Mouse (Mus musculus): Measurements from ENCODE around the gene Sez6l. TPM values are rescaled to one million over a fixed set of nuclear protein-coding genes. Genes with fewer than 3 reads are reported as not detected.
"Not testable (repeated sequence)": the region's sequence is repeated elsewhere in the genome, so short reads cannot be mapped to it uniquely, and the experiment has no call there.

Gene Sez6l
- polyA plus RNA-seq, 1 experiment from 2014 or later = 0.01 TPM

- H3K36me3 ChIP-seq (ENCODE audit: control insufficient read depth, insufficient read depth) = no peaks in the 10 kb centered on the region
- H3K4me2 ChIP-seq (ENCODE audit: low read depth, low read length) = no peak overlapping the region
- no peaks in the 10 kb centered on the region for H3K4me1 ChIP-seq (ENCODE audit: control insufficient read depth, low read depth, low read length)
- no peaks in the 10 kb centered on the region for H3K9me3 ChIP-seq (replicated peaks; ENCODE audit: control insufficient read depth, low read length)
- ATAC-seq (ENCODE audit: low read depth) = no peak
- peaks cover 5% of the 10 kb centered on the region for H3K27me3 ChIP-seq (ENCODE audit: control insufficient read depth, insufficient read depth, low read depth, low read length)
- no peak overlapping the region for H3K4me3 ChIP-seq (ENCODE audit: low read depth, low read length)
- WGBS (ENCODE audit: insufficient replicate concordance) = 39% methylated on average over 2 of the region's 2 CpGs
- H3K9ac ChIP-seq (ENCODE audit: low read depth, low read length) = no peak overlapping the region
- H3K27ac ChIP-seq (ENCODE audit: low read length) = no peak overlapping the region
Observed at GRCm38 (mm10) chr5:112427283-112427682, 149.7 kb downstream of the Sez6l start.

DNA sequence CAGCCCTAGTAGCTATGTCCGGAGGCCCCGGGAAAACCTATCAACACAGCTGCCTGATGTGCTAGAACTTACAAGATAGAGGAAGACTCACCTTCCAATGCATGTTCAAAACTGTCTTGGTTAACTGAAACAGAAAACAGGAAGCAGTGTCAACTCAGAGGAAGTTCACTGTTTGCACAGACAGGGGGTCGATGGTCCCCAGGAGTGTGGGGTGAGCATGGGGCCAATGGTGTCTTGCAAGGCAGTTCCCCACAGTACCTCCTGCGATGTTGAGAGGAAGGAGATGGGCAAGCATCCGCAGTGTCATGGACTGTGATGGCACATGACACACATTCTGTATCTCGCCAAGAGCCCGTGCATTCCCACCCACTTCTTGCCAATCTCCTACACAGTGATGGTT is 150.3 kb downstream of the Sez6l start:
- WGBS (ENCODE audit: insufficient replicate concordance) = 35% methylated on average over 7 of the region's 7 CpGs
- no peak for ATAC-seq (ENCODE audit: low read depth)
- Histone ChIP-seq H3K9ac (ENCODE audit: low read depth, low read length) (no peak overlapping the region), H3K4me3 (ENCODE audit: low read depth, low read length) (no peak overlapping the region), H3K9me3 (replicated peaks; ENCODE audit: control insufficient read depth, low read length) (no peaks in the 10 kb centered on the region), H3K27ac (ENCODE audit: low read length) (no peak overlapping the region), H3K4me2 (ENCODE audit: low read depth, low read length) (no peak overlapping the region), H3K4me1 (ENCODE audit: control insufficient read depth, low read depth, low read length) (no peaks in the 10 kb centered on the region), H3K36me3 (ENCODE audit: control insufficient read depth, insufficient read depth) (no peaks in the 10 kb centered on the region), H3K27me3 (ENCODE audit: control insufficient read depth, insufficient read depth, low read depth, low read length) (peaks cover 5% of the 10 kb centered on the region)

DNA sequence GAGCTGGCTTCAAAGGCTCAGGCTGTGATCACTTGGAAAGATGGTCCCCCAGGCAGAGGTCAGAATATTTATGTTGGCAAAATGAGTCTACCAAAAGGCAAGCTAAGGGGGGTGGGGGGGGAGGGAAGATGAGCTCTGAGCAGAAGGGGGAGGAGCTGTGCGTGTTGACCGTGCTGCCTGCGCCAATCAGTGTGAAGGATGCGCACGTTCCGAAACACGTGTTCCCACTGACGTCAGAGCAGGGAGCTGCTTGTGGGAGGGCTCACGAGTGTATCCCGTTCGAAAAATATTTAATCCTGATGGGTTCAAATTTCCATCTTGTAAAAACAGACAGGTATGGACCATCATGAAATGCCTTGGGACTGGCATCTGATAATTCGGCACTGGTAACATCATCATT is 157.4 kb downstream of the Sez6l start:
- 29% methylated on average over 12 of the region's 12 CpGs for WGBS (ENCODE audit: insufficient replicate concordance)
- no peak for ATAC-seq (ENCODE audit: low read depth)
- H3K4me1 ChIP-seq (ENCODE audit: control insufficient read depth, low read depth, low read length) = no peaks in the 10 kb centered on the region
- no peak overlapping the region for H3K4me3 ChIP-seq (ENCODE audit: low read depth, low read length)
- no peaks in the 10 kb centered on the region for H3K9me3 ChIP-seq (replicated peaks; ENCODE audit: control insufficient read depth, low read length)
- H3K27me3 ChIP-seq (ENCODE audit: control insufficient read depth, insufficient read depth, low read depth, low read length) = no peaks in the 10 kb centered on the region; the same call in 1 of the 2 replicates
- H3K4me2 ChIP-seq (ENCODE audit: low read depth, low read length) = no peak overlapping the region
- H3K27ac ChIP-seq (ENCODE audit: low read length) = no peak overlapping the region
- no peaks in the 10 kb centered on the region for H3K36me3 ChIP-seq (ENCODE audit: control insufficient read depth, insufficient read depth)
- no peak overlapping the region for H3K9ac ChIP-seq (ENCODE audit: low read depth, low read length)

DNA sequence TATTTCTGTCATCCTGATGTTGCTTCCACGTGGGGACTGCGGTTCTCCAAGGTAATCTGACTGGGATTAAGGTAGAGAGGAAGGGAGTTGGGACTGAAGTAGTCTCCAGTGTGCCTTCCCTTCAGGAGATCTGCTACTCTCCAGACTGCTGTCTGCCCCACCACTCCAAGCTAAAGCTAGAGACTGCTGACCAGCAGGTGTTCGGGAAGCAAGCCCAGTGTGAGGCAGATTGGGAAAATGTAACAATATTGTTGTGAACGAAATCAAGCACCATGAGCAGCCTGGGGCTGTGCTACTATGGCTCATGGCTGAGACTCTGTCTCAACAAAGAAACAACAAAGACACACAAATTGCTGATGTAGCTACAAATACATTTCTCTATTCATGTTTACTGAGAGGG is 159.0 kb downstream of the Sez6l start:
- Histone ChIP-seq H3K27ac (ENCODE audit: low read length) (no peak overlapping the region), H3K4me1 (ENCODE audit: control insufficient read depth, low read depth, low read length) (no peaks in the 10 kb centered on the region), H3K4me3 (ENCODE audit: low read depth, low read length) (no peak overlapping the region), H3K36me3 (ENCODE audit: control insufficient read depth, insufficient read depth) (no peaks in the 10 kb centered on the region), H3K4me2 (ENCODE audit: low read depth, low read length) (no peak overlapping the region), H3K27me3 (ENCODE audit: control insufficient read depth, insufficient read depth, low read depth, low read length) (no peaks in the 10 kb centered on the region; the same call in 1 of the 2 replicates), H3K9ac (ENCODE audit: low read depth, low read length) (no peak overlapping the region), H3K9me3 (replicated peaks; ENCODE audit: control insufficient read depth, low read length) (no peaks in the 10 kb centered on the region)
- no peak for ATAC-seq (ENCODE audit: low read depth)
- 43% methylated on average over 4 of the region's 4 CpGs for WGBS (ENCODE audit: insufficient replicate concordance)

- WGBS (ENCODE audit: insufficient replicate concordance) = 59% methylated on average over 5 of the region's 5 CpGs
- no peak overlapping the region for H3K27ac ChIP-seq (ENCODE audit: low read length)
- no peak overlapping the region for H3K9ac ChIP-seq (ENCODE audit: low read depth, low read length)
- no peaks in the 10 kb centered on the region for H3K36me3 ChIP-seq (ENCODE audit: control insufficient read depth, insufficient read depth)
- no peak overlapping the region for H3K4me3 ChIP-seq (ENCODE audit: low read depth, low read length)
- H3K27me3 ChIP-seq (ENCODE audit: control insufficient read depth, insufficient read depth, low read depth, low read length) = no peaks in the 10 kb centered on the region; the same call in 1 of the 2 replicates
- no peak overlapping the region for H3K4me2 ChIP-seq (ENCODE audit: low read depth, low read length)
- no peaks in the 10 kb centered on the region; the same call in 1 of the 2 replicates for H3K9me3 ChIP-seq (replicated peaks; ENCODE audit: control insufficient read depth, low read length)
- H3K4me1 ChIP-seq (ENCODE audit: control insufficient read depth, low read depth, low read length) = no peaks in the 10 kb centered on the region
- ATAC-seq (ENCODE audit: low read depth) = no peak
Observed at GRCm38 (mm10) chr5:112416673-112417072, 160.3 kb downstream of the Sez6l start.

- H3K4me2 ChIP-seq (ENCODE audit: low read depth, low read length); H3K4me1 ChIP-seq (ENCODE audit: control insufficient read depth, low read depth, low read length); H3K9ac ChIP-seq (ENCODE audit: low read depth, low read length); H3K9me3 ChIP-seq (replicated peaks; ENCODE audit: control insufficient read depth, low read length); H3K27ac ChIP-seq (ENCODE audit: low read length); H3K27me3 ChIP-seq (ENCODE audit: control insufficient read depth, insufficient read depth, low read depth, low read length); H3K36me3 ChIP-seq (ENCODE audit: control insufficient read depth, insufficient read depth); H3K4me3 ChIP-seq (ENCODE audit: low read depth, low read length); ATAC-seq (ENCODE audit: low read depth): not testable (repeated sequence)
- WGBS (ENCODE audit: insufficient replicate concordance) = 57% methylated on average over 4 of the region's 4 CpGs
Observed at GRCm38 (mm10) chr5:112412781-112413180, 164.2 kb downstream of the Sez6l start.

GRCm38 (mm10) chr5:112411514-112412335 is 165.3 kb downstream of the Sez6l start:
- no peaks in the 10 kb centered on the region; the same call in 1 of the 2 replicates for H3K9me3 ChIP-seq (replicated peaks; ENCODE audit: control insufficient read depth, low read length)

GRCm38 (mm10) chr5:112411072-112411471 is 165.9 kb downstream of the Sez6l start:
- Histone ChIP-seq H3K36me3 (ENCODE audit: control insufficient read depth, insufficient read depth) (no peaks in the 10 kb centered on the region), H3K4me2 (ENCODE audit: low read depth, low read length) (no peak overlapping the region), H3K9ac (ENCODE audit: low read depth, low read length) (no peak overlapping the region), H3K9me3 (replicated peaks; ENCODE audit: control insufficient read depth, low read length) (no peaks in the 10 kb centered on the region; the same call in 1 of the 2 replicates), H3K27ac (ENCODE audit: low read length) (no peak overlapping the region), H3K27me3 (ENCODE audit: control insufficient read depth, insufficient read depth, low read depth, low read length) (no peaks in the 10 kb centered on the region; the same call in 1 of the 2 replicates), H3K4me3 (ENCODE audit: low read depth, low read length) (no peak overlapping the region), H3K4me1 (ENCODE audit: control insufficient read depth, low read depth, low read length) (no peaks in the 10 kb centered on the region)
- ATAC-seq (ENCODE audit: low read depth) = no peak
- 39% methylated on average over 11 of the region's 11 CpGs for WGBS (ENCODE audit: insufficient replicate concordance)

More at GRCm38 (mm10) chr5:112411514-112412335, 165.3 kb downstream of the Sez6l start:
- no peak overlapping the region for H3K9ac ChIP-seq (ENCODE audit: low read depth, low read length)
- no peaks in the 10 kb centered on the region; the same call in 1 of the 2 replicates for H3K27me3 ChIP-seq (ENCODE audit: control insufficient read depth, insufficient read depth, low read depth, low read length)
- H3K4me1 ChIP-seq (ENCODE audit: control insufficient read depth, low read depth, low read length) = no peaks in the 10 kb centered on the region
- H3K36me3 ChIP-seq (ENCODE audit: control insufficient read depth, insufficient read depth) = no peaks in the 10 kb centered on the region
- no peak for ATAC-seq (ENCODE audit: low read depth)
- no peak overlapping the region for H3K27ac ChIP-seq (ENCODE audit: low read length)
- no peak overlapping the region for H3K4me2 ChIP-seq (ENCODE audit: low read depth, low read length)
- H3K4me3 ChIP-seq (ENCODE audit: low read depth, low read length) = no peak overlapping the region
- WGBS (ENCODE audit: insufficient replicate concordance) = 16% methylated on average over 19 of the region's 19 CpGs

DNA sequence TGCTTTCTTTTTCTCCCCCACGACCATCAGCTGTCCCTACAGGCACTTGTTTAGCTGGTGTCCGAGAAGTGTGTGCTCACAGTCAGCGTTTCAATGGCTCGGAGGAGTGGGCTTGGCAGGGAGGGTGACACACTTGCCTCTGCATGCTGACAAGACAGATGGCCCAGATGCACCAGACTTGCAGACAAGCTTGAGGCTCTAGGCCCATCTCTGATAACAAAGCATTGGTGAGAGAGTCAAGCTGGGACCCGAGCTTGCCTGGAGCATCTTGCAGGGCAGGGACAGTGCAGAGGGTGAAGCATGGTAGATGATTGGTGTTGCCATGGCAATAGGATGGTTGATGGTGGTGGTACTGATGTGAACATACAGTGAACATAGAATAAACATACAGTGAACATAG is 167.7 kb downstream of the Sez6l start:
- no peak overlapping the region for H3K27ac ChIP-seq (ENCODE audit: low read length)
- 53% methylated on average over 5 of the region's 5 CpGs for WGBS (ENCODE audit: insufficient replicate concordance)
- H3K4me2 ChIP-seq (ENCODE audit: low read depth, low read length) = no peak overlapping the region
- no peaks in the 10 kb centered on the region for H3K36me3 ChIP-seq (ENCODE audit: control insufficient read depth, insufficient read depth)
- H3K9me3 ChIP-seq (replicated peaks; ENCODE audit: control insufficient read depth, low read length) = no peaks in the 10 kb centered on the region; the same call in 1 of the 2 replicates
- no peak overlapping the region for H3K4me3 ChIP-seq (ENCODE audit: low read depth, low read length)
- H3K27me3 ChIP-seq (ENCODE audit: control insufficient read depth, insufficient read depth, low read depth, low read length) = no peaks in the 10 kb centered on the region; the same call in 1 of the 2 replicates
- no peak for ATAC-seq (ENCODE audit: low read depth)
- H3K4me1 ChIP-seq (ENCODE audit: control insufficient read depth, low read depth, low read length) = no peaks in the 10 kb centered on the region
- no peak overlapping the region for H3K9ac ChIP-seq (ENCODE audit: low read depth, low read length)
